Mouse (Mus musculus) embryo, embryonic 11.5 days (tissue): ENCODE data around the gene Rgl2.
A peak's percentile ranks its signal among the peaks of the same experiment; 100 is the strongest.

Source experiments
- DNase-seq: peaks from one replicate; pipeline ENCODE4 v3.0.0-alpha.2; 2012; ENCODE audit warnings: low read depth, low spot score

Gene Rgl2

GRCm38 (mm10) chr17:33908331-33909076 lies 20.8 kb upstream of the Rgl2 start:
- no peak for DNase-seq

- peak; percentile 96 for DNase-seq
These were observed 20.1 kb upstream of the Rgl2 start, which contains the start of gene Daxx for GRCm38 (mm10) chr17:33909077-33909868. Gene Daxx, plus strand, starts transcription at chr17:33909414.

GRCm38 (mm10) chr17:33909869-33910250 lies 19.5 kb upstream of the Rgl2 start:
- no peak for DNase-seq

GRCm38 (mm10) chr17:33910346-33911051 lies 18.8 kb upstream of the Rgl2 start:
- DNase-seq, result no peak

GRCm38 (mm10) chr17:33911052-33911812 lies 18.1 kb upstream of the Rgl2 start:
- DNase-seq, result no peak

- no peak for DNase-seq
These were observed 17.4 kb upstream of the Rgl2 start for GRCm38 (mm10) chr17:33911813-33912414.

GRCm38 (mm10) chr17:33913264-33913663 lies 16.1 kb upstream of the Rgl2 start:
- no peak for DNase-seq

GRCm38 (mm10) chr17:33913905-33914304 lies 15.4 kb upstream of the Rgl2 start:
- DNase-seq, result no peak

- DNase-seq, result no peak
These were observed 14.4 kb upstream of the Rgl2 start for GRCm38 (mm10) chr17:33914969-33915391.

- DNase-seq, result peak; percentile 97
These were observed 13.6 kb upstream of the Rgl2 start, which contains the start of the genes Tapbp and Zbtb22 for GRCm38 (mm10) chr17:33915671-33916250. Gene Tapbp, plus strand, starts transcription at chr17:33915899. Gene Zbtb22, plus strand, starts transcription at chr17:33915904.

GRCm38 (mm10) chr17:33916294-33916693 lies 13.0 kb upstream of the Rgl2 start:
- peak; percentile 61 for DNase-seq

GRCm38 (mm10) chr17:33916847-33917655 lies 12.3 kb upstream of the Rgl2 start:
- no peak for DNase-seq

- no peak for DNase-seq
These were observed 11.6 kb upstream of the Rgl2 start for GRCm38 (mm10) chr17:33917656-33918292.

- no peak for DNase-seq
These were observed 10.8 kb upstream of the Rgl2 start for GRCm38 (mm10) chr17:33918293-33919203.

GRCm38 (mm10) chr17:33919351-33920281 lies 9.7 kb upstream of the Rgl2 start:
- no peak for DNase-seq

- peak; percentile 75 for DNase-seq
These were observed 8.9 kb upstream of the Rgl2 start for GRCm38 (mm10) chr17:33920282-33921097.
